Mouse (Mus musculus) skeletal muscle tissue, adult 2 months (tissue): ENCODE measurements around the gene Ofcc1.

Source experiments
- DNase-seq: peaks from one replicate; pipeline ENCODE4 v3.0.0-alpha.2; 2012; ENCODE audit warnings: low read depth, low spot score

Gene Ofcc1

DNA sequence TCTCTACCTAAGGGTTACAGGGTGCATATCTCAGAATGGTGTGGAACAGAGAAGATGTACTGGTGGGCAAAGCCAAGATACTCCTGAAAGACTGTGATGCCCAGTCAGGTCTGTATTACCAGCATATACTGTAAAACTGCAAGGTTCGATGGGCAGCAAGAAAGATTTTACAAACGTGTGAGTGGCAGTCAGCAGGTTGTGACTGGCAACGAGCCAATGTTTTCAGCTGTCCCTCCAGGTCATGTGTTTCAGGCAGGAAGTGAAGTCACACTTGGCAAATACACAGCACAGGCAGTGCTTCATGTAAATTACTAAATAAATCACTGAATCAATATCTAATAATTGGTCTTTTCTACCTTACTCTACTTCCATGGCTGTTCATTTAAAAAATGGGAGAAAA is at the start of gene Ofcc1:
Ofcc1 (minus strand) TSS at position 163 of the 400 bp plus-strand sequence.
- DNase-seq: no peak

DNA sequence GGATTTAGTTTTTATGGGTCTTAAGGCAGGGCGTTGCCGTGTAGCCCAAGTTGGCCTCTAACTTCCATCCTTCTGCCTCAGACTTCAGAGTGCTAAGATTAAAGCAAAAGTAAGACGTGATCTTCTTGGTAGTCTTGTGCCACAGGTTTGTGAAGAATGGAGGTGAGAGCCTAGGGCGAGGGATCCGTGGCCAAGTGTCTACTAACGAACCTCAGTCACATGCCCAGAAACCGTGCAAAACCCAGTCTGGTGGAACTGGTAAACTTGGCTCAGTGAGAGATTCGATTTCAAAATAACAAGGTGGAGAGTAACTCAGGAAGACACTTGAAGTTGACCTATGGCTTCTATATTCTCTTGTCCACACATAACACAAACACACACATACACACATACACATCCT is 28.9 kb upstream of the Ofcc1 start:
- no peak for DNase-seq

DNA sequence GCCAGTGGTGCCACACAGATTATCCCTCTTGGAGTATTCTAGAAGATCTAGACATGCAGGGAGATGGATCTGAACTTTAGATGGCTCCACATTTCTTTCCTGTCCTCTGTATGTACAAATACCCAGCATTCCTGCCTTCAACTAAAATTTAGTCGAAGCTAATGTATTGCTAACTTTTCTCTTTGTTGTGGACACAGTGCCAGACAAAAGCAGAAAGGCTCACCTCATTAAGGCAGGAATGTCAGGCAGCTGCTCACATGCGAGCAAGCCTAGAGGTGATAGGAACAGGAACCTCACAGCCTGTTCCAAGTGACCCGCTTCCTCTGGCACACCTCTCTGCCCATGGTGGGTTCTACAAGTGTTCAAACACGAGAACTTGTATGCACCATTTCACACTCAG is 26.2 kb upstream of the Ofcc1 start:
- no peak for DNase-seq

DNA sequence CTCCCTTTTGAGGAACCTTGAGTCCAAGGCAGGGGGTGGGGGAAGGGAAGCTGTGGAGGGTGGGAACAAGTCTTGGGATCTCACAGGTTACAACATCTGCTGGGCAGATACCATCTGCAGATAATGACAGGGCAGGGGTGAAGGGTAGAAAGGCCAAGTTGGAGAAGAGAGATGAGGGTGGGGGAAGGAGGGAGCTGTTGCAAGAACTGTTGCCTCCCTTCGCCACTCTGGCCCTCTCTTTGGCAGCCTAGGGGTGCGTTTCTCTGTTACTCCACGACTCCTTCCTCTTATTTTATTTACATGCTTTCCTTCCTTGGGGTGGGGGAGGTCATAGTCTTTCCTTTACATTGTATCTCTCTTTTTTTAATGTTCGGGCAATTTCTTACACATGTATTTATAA is 23.7 kb upstream of the Ofcc1 start:
- DNase-seq: no peak

DNA sequence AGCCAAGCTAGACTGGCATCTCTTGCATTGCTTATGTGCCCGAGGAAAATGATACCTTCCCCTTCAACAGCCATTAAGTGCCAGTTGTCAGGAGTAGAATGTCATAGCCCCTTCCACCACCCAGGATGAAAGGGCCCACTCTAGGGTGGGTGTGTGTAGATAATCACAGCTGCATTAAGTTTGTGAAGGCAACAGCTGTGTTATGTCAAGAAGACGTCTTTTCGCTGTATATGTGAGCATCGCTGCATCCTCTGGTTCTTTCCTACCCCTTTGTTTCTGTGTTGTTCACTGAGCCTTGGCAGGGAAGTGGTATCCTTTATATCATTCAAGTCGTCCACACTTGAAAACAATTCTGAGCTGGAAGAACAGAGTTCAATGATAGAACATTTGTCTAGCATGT is 15.5 kb upstream of the Ofcc1 start:
- no peak for DNase-seq

DNA sequence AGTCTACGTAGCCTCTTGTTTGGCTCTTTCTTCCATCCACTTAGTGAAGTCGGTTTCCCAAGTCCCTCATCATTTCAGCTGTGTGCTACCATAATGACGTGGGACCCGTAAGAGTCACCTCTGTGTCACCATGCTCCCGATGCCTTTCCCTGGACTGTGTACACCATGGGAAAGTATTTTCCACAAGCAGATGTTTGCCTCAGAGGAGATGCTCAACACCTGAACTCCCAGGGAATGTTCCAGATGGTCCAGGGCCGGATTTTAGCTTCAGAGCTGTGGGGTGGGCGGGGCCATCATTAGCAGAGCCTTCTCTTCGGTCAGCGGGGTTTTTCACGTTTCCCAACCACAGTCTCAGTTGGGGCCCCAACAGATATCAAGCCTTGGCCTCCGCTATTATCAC is 5.5 kb upstream of the Ofcc1 start:
- DNase-seq: no peak

DNA sequence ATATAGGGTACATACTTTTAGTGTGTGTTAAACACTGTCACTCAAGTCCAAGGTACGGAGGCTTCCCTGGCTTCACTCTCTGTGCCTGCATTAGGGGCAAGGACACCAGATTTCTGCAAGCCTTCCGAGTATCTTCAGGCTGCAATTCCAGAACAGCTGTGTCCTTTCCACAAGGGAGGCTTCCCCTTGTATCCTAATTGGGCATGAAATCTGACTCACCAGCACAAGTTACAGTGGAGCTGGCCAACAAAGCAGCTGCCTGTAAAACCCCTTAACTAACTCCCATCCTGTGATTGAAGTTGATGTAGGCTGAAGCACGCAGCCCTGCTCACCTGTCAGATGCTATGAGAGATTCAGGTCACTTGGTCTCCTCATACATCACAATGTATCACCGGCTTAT is 3.6 kb upstream of the Ofcc1 start:
- DNase-seq: no peak

DNA sequence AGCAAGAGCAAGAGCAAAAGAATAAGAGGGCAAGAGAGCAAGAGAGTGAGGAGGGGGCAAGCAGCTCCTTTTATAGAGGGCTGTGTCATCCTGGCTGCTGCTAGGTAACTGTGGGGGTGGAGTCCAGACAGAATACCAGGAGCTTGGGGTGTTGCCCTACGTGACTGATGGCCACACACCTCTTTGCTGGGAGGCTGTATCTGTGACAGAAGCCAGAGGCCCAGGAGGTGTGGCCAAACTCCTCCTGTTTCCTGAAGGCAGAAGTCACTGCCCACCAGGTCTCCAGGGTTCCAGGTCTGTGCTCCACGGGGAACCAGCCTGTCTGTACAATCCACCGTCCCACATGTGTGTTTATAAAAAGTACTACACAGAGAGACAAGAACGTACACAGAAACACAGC is 558 bp downstream of the Ofcc1 start:
- no peak for DNase-seq

DNA sequence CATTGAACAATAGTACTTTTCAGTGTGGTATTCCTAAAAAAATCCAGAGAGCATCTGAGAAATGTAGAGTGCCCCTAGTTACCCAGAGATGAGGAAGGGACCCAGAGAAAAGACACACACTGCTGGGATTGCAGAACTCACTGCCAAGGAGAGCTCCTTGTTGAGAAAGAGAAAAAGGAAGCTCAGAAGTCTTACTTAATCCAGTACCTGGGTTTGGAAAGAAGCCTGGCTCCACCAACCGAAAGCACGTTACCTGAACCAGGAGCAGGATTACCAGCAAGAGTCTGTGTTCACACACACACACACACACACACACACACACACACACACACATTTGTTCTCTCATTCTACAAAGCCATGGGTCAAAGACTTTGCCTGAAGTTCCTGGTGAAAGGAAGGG is 14.2 kb downstream of the Ofcc1 start:
- no peak for DNase-seq

DNA sequence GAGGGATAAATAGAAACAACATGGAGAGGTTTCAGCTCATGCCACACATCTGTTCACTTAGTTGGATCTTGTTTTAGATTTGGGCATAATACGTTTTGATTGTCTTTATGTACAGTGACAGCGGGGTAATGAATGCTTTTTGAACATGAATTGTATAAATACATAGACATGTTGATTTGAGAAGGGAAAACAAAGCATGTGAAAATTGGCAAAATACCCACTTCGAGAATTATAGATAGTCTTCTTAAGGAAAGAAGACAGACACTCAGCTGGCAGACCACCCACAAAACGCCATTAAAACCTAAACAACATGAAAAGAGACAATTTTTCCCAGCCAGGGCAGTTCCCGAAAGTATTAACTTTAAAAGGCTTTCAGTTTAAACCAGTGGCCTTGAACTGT is 37.9 kb downstream of the Ofcc1 start:
- DNase-seq: no peak

DNA sequence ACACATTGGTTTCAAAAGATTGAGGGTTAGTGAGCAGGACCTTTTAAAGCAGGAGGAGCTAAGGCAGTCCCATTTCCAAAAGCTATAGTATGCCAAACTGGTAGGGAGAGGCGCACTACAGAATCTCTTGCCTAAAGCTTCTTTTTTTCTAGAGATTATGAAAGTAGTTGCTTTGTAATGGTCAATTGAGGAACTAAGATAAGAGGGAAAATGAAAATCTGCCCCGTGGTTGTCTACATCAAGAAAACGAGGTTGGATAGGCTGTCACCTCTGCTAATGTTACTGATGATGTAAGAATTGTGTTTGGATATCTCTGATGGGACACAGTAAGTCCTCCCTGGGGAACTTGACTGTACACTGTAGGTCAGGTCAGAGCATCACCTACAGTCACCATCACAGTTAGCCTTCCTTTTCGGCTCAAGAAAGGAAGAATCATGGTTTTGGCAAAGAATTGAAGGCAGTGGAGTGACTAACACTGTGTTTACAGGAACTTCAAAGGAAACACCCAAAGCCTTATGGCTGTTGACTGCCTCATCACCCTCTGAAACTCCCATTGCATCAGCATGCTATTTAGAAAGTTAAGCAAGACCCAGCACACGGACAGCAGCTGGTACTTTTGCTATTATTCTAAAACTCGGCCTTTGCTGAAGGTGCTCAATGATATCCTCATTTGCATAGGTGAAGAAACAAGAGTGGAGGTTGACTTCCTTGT is 40.3 kb downstream of the Ofcc1 start:
- DNase-seq: no peak

DNA sequence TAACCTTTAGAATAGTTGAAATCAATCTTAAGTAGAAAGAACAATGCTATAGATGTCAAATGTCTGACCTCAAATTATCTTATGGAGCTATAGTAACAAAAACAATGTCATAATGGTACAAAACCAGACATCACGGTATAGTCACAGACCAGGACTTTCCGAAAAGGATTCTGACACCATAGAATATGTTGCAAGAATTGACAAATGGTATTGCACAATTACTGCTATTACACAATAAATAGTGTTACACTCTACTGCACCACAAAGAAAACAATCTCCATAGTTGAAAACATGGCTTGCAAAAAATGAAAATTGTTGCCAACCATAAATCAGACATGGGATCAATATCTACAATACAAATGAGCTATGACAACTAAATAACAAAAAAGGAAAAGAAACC is 43.5 kb downstream of the Ofcc1 start:
- no peak for DNase-seq

DNA sequence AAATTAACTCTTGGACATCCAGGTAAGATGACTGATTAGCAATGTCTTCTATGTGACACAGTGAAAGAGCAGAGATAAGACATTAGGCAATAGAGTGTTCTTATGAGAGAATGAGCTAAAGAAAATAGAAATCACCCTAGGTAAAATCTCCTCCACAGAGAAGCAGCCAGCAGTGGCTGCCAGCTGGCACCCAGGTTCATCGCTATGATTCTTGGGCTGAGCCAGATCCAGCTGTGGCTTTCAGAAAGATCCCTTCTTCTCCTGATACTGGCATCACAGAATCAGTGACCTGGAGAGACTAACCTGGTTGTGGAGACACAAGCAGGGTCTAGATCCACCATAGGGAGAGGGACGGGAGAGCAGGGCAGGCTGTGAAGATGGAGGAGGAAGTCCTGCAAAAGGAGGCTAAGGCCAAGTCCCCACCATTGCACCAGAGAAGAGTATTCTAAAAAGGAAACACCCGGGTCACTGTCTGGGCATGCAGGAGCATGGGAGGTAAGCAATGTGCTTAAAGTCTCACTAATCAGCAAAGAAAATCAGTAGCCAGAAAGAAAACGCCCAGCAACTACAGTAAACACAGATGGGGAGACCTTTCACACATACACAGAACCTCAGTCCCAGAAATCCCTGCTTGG is 46.0 kb downstream of the Ofcc1 start:
- no peak for DNase-seq

DNA sequence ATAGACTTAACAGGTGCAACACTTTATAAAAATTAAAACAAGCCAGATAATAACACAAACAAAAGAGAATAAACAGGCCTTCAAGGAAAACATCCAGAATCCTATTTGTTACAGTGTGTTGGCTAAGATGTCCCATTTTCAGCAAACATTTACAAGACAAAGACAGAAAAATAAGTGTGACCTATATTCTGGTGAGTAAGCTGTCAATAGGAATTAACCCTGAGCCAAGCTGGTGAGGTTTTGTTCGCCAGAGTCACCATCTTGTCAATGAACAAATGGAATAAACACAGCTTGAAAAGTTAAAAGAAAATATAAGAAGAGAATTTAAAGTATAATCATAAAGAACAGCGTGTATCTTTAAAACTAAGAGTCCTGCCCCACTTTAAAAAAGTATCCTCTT is 68.4 kb downstream of the Ofcc1 start:
- no peak for DNase-seq

DNA sequence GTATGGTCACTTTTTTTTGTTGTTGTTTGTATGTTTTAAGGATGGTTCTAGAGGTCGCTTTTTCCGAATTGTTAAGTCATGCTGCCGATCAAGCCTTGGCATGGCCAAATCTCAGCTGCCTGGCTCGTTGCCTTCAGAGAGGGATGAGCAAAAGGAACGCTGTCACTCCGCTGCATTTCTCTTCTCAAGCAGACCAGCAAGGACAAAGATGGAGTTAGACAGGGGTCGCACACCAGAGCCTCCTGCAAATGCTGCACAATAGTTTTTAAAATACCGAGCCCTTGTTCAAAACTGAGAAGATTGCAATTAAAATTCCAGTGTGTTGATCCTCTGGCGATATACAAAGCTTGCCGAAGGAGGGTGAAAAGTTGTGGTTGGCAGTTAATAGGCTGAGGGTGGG is 70.4 kb downstream of the Ofcc1 start:
- DNase-seq: no peak

DNA sequence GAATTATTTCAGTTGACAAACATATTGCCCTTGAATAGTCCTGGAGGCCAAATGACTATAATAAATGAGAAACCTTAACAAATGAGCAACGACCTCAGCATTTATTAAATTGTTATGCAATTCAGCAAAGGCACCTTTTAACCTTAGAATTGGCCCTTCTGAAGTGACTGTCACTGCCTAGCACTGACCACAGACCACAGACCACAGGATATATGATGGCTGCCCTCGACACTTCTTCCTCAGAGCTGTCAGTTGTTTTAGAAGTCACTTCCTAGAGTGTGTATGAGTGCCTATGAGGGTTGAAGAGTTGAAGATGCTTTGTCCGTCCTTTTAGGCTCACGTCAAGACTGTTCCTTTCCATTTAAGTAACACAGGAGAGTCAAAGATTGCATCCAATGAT is 72.6 kb downstream of the Ofcc1 start:
- no peak for DNase-seq

DNA sequence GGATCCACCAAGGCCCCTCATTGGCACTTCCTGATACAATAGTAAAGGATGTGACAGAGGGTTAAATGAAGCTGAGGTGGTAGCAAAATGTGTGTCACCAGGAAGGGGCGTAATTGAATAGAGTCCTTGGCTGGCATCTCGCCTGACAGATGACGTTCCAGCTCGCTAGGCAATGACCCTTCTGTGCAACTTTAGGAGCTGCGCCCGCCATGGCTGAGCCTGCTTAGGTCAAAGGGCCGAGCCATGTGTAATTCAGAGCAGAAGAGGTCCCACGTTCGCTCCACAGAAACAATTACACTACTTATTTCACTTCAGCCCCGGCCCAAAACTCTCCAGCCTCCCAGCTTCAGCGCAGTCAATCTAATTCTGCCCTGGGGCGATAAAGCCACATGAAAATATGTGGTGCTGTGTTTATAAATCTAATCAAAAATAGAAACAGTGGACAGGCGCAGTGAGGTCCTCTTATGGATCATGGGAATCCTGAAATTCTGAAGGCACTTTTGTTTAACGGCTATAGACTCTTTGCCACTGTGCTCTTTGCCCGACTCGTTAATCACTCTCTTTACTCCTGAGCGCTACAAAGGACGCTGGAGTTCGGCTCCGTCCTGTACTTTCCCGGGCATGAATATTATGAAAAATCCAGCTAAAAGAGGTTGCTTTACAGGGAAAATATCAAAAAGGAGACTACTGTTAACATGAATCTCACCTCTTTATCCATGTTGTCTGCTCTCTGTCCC is 73.8 kb downstream of the Ofcc1 start:
- DNase-seq: no peak

DNA sequence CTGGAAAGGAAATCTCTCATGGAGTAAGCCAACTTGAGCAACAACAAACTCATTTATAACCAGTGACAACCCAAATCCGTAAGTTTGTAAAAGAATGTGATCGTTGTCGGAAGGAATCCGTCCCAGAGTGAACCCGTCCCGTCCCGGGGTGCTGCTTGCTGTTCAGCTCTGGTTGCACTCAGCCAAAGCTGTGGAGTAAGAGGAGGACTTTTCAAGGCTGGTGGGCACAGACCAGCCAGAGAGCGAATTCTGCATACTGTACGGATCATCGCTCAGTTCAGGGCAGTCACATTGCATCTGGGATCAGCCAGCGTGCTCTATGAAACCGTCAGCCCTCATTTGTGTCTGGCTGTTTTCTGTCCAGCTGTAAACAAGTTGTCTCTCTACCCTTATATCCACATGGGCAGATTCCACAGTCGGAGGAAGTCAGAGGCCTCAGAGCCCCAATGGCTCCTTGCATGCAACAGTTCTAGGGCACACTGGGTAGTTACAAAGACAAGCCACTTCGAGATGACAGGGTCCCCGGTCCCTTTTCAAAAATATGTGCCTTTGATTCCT is 75.9 kb downstream of the Ofcc1 start:
- DNase-seq: no peak

DNA sequence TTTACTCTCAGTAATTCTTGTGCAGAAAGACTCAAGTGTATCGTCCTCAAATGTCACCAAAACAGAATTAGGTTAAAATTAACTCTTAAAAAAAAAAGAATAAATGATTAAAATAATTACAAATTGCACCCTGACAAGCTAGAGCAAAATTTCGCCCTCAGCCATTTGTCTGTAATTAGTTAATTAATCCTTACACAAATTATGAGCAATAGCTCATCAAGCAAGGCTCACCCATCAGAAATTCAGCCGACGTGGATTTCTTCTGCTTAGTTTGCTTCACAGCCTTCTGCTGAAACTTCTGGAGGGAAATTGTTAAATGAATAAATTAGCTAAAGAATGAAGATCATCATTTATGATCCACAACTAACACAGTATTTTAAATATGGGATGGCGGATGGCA is 80.6 kb downstream of the Ofcc1 start:
- no peak for DNase-seq

DNA sequence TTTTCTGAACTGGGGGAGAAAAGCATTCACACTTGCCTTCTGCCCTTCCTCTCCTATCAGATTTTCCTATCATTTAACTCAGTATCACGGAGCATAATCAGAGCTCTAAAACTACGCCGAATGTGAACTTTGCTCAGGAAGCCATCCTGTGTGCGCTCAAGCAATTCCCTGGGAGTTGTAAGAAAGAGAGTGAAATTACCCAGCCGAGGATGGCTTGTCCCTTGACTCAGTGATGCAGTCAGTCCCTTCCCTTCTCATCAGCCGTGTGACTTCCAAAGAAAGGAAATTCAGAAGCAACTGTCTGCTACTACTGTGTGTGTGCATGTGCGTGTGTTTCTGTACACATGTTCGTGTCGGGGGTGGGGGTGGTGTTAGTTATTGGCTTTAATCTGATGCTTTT is 93.7 kb downstream of the Ofcc1 start:
- no peak for DNase-seq

DNA sequence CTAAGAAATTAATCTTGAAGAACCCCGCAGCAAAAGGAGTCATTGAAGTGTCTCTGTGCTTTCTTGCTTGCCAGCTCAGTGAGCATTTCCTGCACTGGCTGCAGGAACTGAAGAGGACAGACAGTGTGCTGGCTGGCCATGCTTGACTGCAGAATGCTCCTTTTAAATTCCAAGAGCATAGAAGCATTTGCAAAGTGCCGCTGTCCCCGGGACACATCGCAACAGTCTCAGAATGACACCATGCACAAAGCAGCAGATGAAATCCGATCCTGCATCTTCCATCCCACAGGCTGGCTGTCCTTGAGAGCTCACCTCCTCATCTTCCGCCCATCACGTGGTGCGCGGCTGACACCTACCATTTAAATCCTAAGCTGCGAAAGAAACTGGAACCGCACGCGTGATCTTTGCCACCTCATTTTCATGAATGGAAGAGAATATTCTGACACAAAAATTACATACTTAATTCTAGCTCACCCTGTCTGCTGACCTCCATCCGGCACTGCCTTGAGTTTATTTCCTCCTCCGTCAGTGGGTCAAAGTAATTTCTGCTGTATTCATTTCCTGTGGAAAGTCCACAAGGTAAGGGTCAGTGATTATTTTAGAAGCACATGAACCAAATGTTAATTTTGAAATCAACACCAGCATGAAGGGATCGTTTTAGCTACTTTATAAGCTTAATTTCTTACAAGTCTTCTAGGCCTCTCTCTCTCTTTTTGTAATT is 98.0 kb downstream of the Ofcc1 start:
- no peak for DNase-seq

DNA sequence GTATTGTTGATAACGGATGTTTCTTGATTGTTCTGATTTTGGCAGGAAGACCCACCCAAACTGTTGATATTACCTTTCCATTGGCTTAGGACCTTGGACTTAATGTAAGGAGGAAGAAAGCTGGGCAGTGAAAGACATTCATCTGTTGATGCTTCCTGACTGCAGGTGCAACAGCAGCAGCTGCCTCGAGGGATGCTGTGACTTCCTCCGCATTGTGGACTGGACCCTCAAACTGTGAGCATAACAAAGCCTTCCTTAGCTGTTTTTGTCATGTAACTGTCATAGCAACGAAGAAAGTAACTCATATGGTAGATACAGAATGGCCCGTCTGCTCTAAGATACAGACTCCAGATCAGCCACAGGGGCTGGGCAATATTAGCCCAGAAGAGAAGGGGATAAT is 102.5 kb downstream of the Ofcc1 start:
- no peak for DNase-seq
